Mouse (Mus musculus) G1E (cell line): ENCODE measurements at regions not wholly inside any gene's neighbourhood (a gene's known extent, or its start where the extent isn't known, plus 50 kb on each side); places are given as distances from the start of the nearest gene placed in this dataset.

ENCODE experiments used
- ATAC-seq: 2 replicates; pipeline ENCODE4 v1.8.0; 2016; ENCODE audit warnings: mild to moderate bottlenecking; ENCODE audit not compliant: insufficient number of reproducible peaks, poor library complexity, low FRiP score, severe bottlenecking; ENCODE audit errors: extremely low read depth
- DNase-seq: peaks from one replicate; pipeline ENCODE4 v3.0.0; 2012; ENCODE audit warnings: low spot score
- H3K27me3 ChIP-seq: 2 replicates; pipeline ENCODE4 v1.6.1; 2012; ENCODE audit warnings: mild to moderate bottlenecking, low read length, inconsistent platforms; ENCODE audit not compliant: insufficient read depth
- H3K36me3 ChIP-seq: replicated peaks from 2 replicates; pipeline ENCODE3; 2012; ENCODE audit warnings: mild to moderate bottlenecking, inconsistent platforms
- H3K4me1 ChIP-seq: 2 replicates; pipeline ENCODE4 v1.6.1; 2012; ENCODE audit warnings: low read depth, low read length, inconsistent platforms, mixed read lengths; ENCODE audit not compliant: insufficient read depth
- H3K4me3 ChIP-seq: 2 replicates; pipeline ENCODE4 v1.5.1; 2012; ENCODE audit warnings: low read depth, mild to moderate bottlenecking, inconsistent platforms, low read length, moderate library complexity, mixed read lengths
- H3K9me3 ChIP-seq: replicated peaks from 2 replicates; pipeline ENCODE4 v1.6.1; 2012; ENCODE audit warnings: inconsistent platforms
- CTCF ChIP-seq: IDR thresholded peaks from 2 replicates; pipeline ENCODE4 v1.5.1; 2012; ENCODE audit warnings: low read depth, low read length, inconsistent platforms, mixed read lengths
- GATA1 ChIP-seq: IDR thresholded peaks from 2 replicates; pipeline ENCODE4 v1.6.1; 2012; ENCODE audit warnings: borderline replicate concordance, low read length, inconsistent platforms, mixed read lengths
- GATA2 ChIP-seq: IDR thresholded peaks from 2 replicates; pipeline ENCODE4 v1.6.1; 2012; ENCODE audit warnings: low read depth, low read length, inconsistent platforms, borderline replicate concordance
- POLR2AphosphoS5 ChIP-seq: IDR thresholded peaks from 2 replicates; pipeline ENCODE4 v1.6.1; 2012; ENCODE audit warnings: low read depth, low read length, inconsistent platforms; ENCODE audit not compliant: insufficient replicate concordance
- TAL1 ChIP-seq: conservative IDR thresholded peaks from 2 replicates; pipeline ENCODE4 v1.6.1; 2012; ENCODE audit warnings: low read depth, low read length, inconsistent platforms, mixed read lengths

DNA sequence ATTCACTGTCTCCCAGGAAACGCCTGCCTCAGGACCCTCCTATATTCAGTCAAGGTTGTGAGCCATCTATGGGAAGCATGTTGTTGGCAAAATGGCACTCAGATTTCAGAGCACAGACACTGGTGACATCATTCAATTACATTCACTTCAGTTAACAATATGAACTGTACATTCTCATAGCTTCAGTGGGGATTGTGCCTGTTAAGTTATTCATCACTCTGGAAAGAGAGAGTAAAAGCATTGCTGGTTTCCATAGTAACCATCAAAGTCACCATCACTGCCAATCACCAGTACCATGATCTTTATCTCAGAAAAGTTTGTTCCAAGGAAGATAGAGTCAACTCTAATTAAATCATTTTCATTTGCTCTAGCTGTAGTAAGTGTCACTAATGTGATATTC lies 350.2 kb upstream of the Rack1 start:
- Histone ChIP-seq H3K36me3 (no peaks in the 10 kb centered on the region), H3K27me3 (peaks cover 2% of the 10 kb centered on the region; the same call in 1 of the 2 replicates), H3K4me3 (no peak overlapping the region), H3K9me3 (no peaks in the 10 kb centered on the region), H3K4me1 (no peaks in the 10 kb centered on the region)
- DNase-seq = no peak
- no peak for TF ChIP-seq POLR2AphosphoS5
- no peak for TF ChIP-seq TAL1
- TF ChIP-seq GATA2 = no peak
- no peak for TF ChIP-seq GATA1
- TF ChIP-seq CTCF = no peak
- ATAC-seq = no peak

DNA sequence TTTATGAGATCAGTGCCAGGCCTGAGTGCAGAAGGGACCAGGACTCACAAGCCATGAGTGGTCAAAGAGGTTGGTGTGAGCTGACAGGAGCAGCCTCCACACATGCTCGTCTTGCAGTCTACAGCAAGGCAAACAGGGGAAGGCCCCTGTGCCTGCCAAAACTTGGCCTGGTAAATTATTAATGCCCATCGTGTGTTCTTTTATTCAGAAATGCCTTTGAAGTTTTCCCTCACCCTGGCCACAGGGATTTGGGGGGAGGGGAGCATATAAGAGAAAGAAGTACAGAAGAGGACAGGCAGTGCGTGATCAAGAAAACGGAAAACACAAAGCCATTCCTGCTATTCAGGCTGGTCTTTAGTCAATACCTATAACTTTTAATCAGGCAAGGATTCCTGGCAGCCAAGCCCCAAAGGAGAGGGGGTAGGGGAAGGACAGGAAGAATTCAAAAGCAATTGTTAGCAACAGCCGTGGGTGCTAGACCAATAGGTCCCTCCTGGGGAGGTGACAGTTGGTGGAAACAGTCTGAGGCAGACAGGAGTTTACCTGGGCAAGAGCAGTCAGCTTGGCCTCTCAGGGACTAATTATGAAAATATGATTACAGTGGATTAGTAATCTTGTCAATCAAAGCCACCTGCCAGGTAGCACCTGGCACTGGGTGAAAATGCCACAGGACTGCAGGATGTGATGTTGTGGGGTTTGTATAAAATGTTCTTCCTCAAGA lies 357.4 kb upstream of the Rack1 start:
- DNase-seq (no peak), ATAC-seq (no peak)
- Histone ChIP-seq H3K36me3 (no peaks in the 10 kb centered on the region), H3K9me3 (no peaks in the 10 kb centered on the region), H3K4me3 (no peak overlapping the region), H3K27me3 (peaks cover 2% of the 10 kb centered on the region; the same call in 1 of the 2 replicates), H3K4me1 (no peaks in the 10 kb centered on the region)
- no peak for TF ChIP-seq GATA2

DNA sequence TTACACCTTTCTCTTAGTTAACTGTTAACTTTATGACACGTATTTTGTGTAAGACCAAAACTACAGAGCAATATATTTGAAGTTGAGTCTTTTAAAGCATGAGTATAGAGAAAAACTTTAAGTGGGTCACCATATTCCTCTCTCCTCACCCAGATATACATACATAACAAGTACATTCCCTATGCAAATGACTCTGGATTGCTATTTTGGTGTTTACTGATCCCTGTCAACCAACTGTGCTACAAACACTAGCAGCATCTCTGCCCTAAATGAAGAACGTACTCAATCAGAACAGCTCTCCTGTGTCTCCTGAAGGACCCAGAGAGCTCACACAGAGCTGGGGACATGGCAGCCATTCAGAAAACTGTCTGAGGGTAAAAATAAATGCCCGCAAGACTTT lies 363.4 kb upstream of the Rack1 start:
- no peaks in the 10 kb centered on the region for H3K36me3 ChIP-seq
- ATAC-seq (no peak), DNase-seq (no peak)
- no peaks in the 10 kb centered on the region for H3K4me1 ChIP-seq
- TF ChIP-seq POLR2AphosphoS5 = no peak
- TF ChIP-seq TAL1 = no peak
- no peak for TF ChIP-seq CTCF
- no peak for TF ChIP-seq GATA2
- TF ChIP-seq GATA1 = no peak
- H3K4me3 ChIP-seq = no peak overlapping the region
- H3K27me3 ChIP-seq = 0 out of 2 replicates have a peak, but pooled peaks cover 3% of the 10 kb centered on the region
- H3K9me3 ChIP-seq = no peaks in the 10 kb centered on the region

DNA sequence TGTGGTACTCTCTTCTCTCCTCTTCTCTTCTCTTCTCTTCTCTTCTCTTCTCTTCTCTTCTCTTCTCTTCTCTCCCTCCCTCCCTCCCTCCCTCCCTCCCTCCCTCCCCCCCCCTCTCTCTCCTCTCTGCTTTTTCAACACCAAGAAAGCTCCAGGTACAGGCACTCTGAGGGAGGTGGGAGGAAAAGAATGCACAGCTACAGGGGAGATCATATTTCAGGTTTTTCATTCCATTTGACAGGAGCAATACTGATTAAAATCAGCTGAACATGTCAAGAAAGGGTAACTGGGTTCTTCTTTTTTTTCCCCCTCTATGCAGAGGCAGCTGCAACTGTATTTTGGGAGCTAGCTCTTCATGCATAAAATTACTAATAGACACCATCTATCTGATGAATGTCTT lies 368.8 kb upstream of the Rack1 start:
- Histone ChIP-seq H3K9me3 (no peaks in the 10 kb centered on the region), H3K4me1 (no peaks in the 10 kb centered on the region), H3K36me3 (no peaks in the 10 kb centered on the region), H3K27me3 (0 out of 2 replicates have a peak, but pooled peaks cover 3% of the 10 kb centered on the region), H3K4me3 (no peak overlapping the region)
- no peak for TF ChIP-seq GATA2
- no peak for TF ChIP-seq CTCF
- no peak for TF ChIP-seq GATA1
- TF ChIP-seq POLR2AphosphoS5 = no peak
- no peak for TF ChIP-seq TAL1
- DNase-seq (no peak), ATAC-seq (no peak)

DNA sequence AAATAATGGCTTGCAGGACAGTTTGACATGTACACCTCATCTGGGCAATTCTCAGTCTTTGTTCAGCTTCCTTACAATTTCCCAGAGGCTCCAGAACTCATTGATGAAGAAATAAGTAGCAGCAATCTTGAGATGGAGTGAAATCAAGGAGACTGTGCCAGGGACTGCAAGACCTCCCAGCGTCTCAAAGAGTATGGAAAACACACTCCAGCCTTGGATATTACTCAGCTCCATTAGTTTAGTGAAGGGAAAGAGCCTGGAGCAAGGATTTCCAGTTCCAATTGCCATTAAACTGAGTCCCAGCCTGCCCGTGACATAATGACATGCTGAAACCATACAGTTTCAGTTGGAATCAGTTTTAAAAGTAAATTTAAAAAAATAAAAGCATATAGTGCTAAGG lies 372.7 kb upstream of the Rack1 start:
- ATAC-seq = no peak
- Histone ChIP-seq H3K27me3 (no peaks in the 10 kb centered on the region), H3K4me1 (no peaks in the 10 kb centered on the region), H3K36me3 (no peaks in the 10 kb centered on the region), H3K9me3 (no peaks in the 10 kb centered on the region), H3K4me3 (no peak overlapping the region)
- no peak for DNase-seq
- TF ChIP-seq GATA2 = no peak
- TF ChIP-seq GATA1 = no peak
- no peak for TF ChIP-seq TAL1
- TF ChIP-seq POLR2AphosphoS5 = no peak
- TF ChIP-seq CTCF = no peak

DNA sequence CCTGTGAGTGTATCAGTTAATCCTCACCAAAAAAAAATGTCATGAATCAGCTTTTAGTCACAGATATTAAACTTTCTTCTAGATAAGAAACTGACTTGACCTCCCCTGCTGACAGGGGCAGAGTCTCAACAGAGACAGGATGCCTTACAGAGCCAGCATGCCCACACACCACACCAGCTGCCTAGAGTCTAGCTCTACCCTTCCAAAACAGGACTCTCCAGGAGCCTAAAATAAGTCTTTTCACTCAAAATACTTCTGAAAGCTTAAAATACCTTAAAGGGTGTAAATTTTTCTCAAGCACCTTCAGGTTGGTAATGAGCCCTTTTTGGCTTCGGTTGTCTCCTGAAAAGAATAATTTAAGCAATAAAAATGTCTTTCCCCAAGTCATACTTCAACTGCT lies 373.7 kb upstream of the Rack1 start:
- TF ChIP-seq TAL1 = no peak
- TF ChIP-seq GATA1 = no peak
- TF ChIP-seq POLR2AphosphoS5 = no peak
- no peak for TF ChIP-seq CTCF
- no peak for TF ChIP-seq GATA2
- DNase-seq (no peak), ATAC-seq (no peak)
- Histone ChIP-seq H3K27me3 (no peaks in the 10 kb centered on the region), H3K36me3 (no peaks in the 10 kb centered on the region), H3K9me3 (no peaks in the 10 kb centered on the region), H3K4me3 (no peak overlapping the region), H3K4me1 (no peaks in the 10 kb centered on the region)
